Mouse (Mus musculus): ENCODE data around the gene Cyp1a1. TPM values are rescaled to one million over a fixed set of nuclear protein-coding genes. Genes with fewer than 3 reads are reported as not detected.

The Cyp1a1 gene
- polyA plus RNA-seq, 1 experiment from 2014 or later, result not detected

DNA sequence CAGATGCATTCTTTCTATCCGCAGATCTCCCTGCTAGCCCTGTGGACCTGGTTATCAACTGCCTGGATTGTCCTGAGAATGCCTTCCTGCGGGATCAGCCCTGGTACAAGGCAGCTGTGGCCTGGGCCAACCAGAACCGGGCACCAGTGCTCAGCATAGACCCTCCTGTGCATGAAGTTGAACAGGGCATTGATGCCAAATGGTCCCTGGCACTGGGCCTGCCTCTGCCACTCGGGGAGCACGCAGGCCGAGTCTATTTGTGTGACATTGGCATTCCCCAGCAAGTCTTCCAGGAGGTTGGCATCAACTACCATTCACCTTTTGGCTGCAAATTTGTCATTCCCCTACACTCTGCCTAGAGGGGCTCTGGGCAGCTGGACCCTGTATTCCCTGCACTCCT lies 60.4 kb downstream of the Cyp1a1 start:
- H3K4me1 ChIP-seq, result no peaks in the 10 kb centered on the region
- no peaks in the 10 kb centered on the region for H3K27me3 ChIP-seq (replicated peaks)
- 88% methylated on average over 6 of the region's 6 CpGs for WGBS
- H3K4me3 ChIP-seq (replicated peaks), result no peak overlapping the region
- H3K9me3 ChIP-seq, result no peaks in the 10 kb centered on the region
- ATAC-seq (ENCODE audit: insufficient read depth, low FRiP score, low read depth), result no peak
- H3K36me3 ChIP-seq, result peaks cover 57% of the 10 kb centered on the region
- no peak overlapping the region for H3K9ac ChIP-seq
- H3K4me2 ChIP-seq, result no peak overlapping the region
- H3K27ac ChIP-seq, result no peak overlapping the region

DNA sequence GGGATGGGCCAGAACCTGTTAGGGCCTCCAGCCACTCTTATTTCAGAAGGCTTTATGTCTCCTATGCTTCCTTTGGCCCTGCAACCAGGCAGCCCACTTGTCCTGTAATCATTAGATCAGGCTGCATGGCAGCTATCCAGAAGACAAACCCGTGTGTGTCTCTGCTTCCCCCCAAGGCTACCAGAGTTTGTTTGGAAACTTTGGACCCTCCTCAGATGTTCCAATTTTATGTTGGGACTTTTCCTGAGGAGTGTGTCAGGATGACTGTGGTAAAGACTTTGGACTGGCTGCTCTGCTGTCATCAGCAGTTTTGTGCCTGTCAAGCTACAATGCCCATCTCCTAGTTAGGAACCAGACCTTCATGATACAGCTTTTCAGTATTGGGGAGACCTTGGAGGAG lies 61.1 kb downstream of the Cyp1a1 start:
- Histone ChIP-seq H3K36me3 (peaks cover 60% of the 10 kb centered on the region), H3K27ac (no peak overlapping the region), H3K9ac (no peak overlapping the region), H3K4me2 (no peak overlapping the region), H3K4me1 (no peaks in the 10 kb centered on the region), H3K4me3 (replicated peaks) (no peak overlapping the region), H3K27me3 (replicated peaks) (no peaks in the 10 kb centered on the region), H3K9me3 (no peaks in the 10 kb centered on the region)
- no peak for ATAC-seq (ENCODE audit: insufficient read depth, low FRiP score, low read depth)
- WGBS, result 53% methylated on average over 1 of the region's 1 CpGs

DNA sequence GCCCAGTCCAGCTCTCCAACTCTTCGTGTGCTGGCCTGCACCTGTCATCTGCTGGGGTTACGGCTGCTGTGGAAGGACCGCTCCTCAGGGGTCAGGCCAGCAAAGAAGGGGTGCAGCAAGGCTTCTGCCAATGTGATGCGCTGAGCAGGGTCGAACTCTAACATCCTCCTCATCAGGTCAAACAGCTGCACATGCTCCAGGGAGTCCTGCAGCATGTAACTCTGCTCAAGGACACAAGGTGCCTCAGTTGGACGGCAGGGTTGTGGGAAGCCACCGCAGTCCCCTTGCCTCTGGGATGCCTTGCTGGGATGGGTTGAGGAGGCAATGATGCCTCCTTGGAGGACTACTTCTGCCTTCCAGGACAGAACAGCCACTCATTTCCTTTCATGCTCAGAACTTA lies 63.2 kb downstream of the Cyp1a1 start:
- Histone ChIP-seq H3K27ac (no peak overlapping the region), H3K27me3 (replicated peaks) (no peaks in the 10 kb centered on the region), H3K4me1 (no peaks in the 10 kb centered on the region), H3K4me3 (replicated peaks) (no peak overlapping the region), H3K9me3 (no peaks in the 10 kb centered on the region), H3K36me3 (peaks cover 81% of the 10 kb centered on the region), H3K4me2 (no peak overlapping the region), H3K9ac (no peak overlapping the region)
- no peak for ATAC-seq (ENCODE audit: insufficient read depth, low FRiP score, low read depth)
- WGBS, result 86% methylated on average over 7 of the region's 7 CpGs

Other genes starting within 250 kb of the Cyp1a1 start
- gene Ppcdc, start 247.8 kb upstream of the Cyp1a1 start, polyA plus RNA-seq (2015; fragmentation: Nextera tagmentation; extraction: Ambion mirVana), result 23.6 and 31.6 TPM in 2 replicates
- 19.8 and 22.4 TPM in 2 replicates for gene Scamp5, start 219.9 kb upstream of the Cyp1a1 start, polyA plus RNA-seq (2015; fragmentation: Nextera tagmentation; extraction: Ambion mirVana)
- 6.0 and 6.1 TPM in 2 replicates for gene Rpp25, start 183.9 kb upstream of the Cyp1a1 start, polyA plus RNA-seq (2015; fragmentation: Nextera tagmentation; extraction: Ambion mirVana)
- 621 and 623 TPM in 2 replicates for gene Cox5a, start 166.7 kb upstream of the Cyp1a1 start, polyA plus RNA-seq (2015; fragmentation: Nextera tagmentation; extraction: Ambion mirVana)
- gene Fam219b, start 150.4 kb upstream of the Cyp1a1 start, polyA plus RNA-seq (2015; fragmentation: Nextera tagmentation; extraction: Ambion mirVana), result 18.7 and 19.7 TPM in 2 replicates
- gene Mpi, start 135.2 kb upstream of the Cyp1a1 start, polyA plus RNA-seq (2015; fragmentation: Nextera tagmentation; extraction: Ambion mirVana), result 38.9 and 48.4 TPM in 2 replicates
- 76.6 and 84.2 TPM in 2 replicates for gene Scamp2, start 127.0 kb upstream of the Cyp1a1 start, polyA plus RNA-seq (2015; fragmentation: Nextera tagmentation; extraction: Ambion mirVana)
- gene Ulk3, start 98.5 kb upstream of the Cyp1a1 start, polyA plus RNA-seq (2015; fragmentation: Nextera tagmentation; extraction: Ambion mirVana), result 17.4 and 19.2 TPM in 2 replicates
- not detected in 2 replicates for gene Cplx3, start 81.6 kb upstream of the Cyp1a1 start, polyA plus RNA-seq (2015; fragmentation: Nextera tagmentation; extraction: Ambion mirVana)
- gene Lman1l, start 67.2 kb upstream of the Cyp1a1 start, polyA plus RNA-seq (2015; fragmentation: Nextera tagmentation; extraction: Ambion mirVana), result not detected in 2 replicates
- 29.6 and 29.8 TPM in 2 replicates for gene Csk, start 34.3 kb upstream of the Cyp1a1 start, polyA plus RNA-seq (2015; fragmentation: Nextera tagmentation; extraction: Ambion mirVana)
- gene Cyp1a2, start 4.2 kb upstream of the Cyp1a1 start, polyA plus RNA-seq (2015; fragmentation: Nextera tagmentation; extraction: Ambion mirVana), result not detected in 2 replicates
- gene Edc3, start 20.6 kb downstream of the Cyp1a1 start, polyA plus RNA-seq (2015; fragmentation: Nextera tagmentation; extraction: Ambion mirVana), result 26.8 and 28.6 TPM in 2 replicates
- gene Clk3, start 77.9 kb downstream of the Cyp1a1 start, polyA plus RNA-seq (2015; fragmentation: Nextera tagmentation; extraction: Ambion mirVana), result 68.3 and 69.6 TPM in 2 replicates
- 5.9 and 6.0 TPM in 2 replicates for gene Arid3b, start 148.9 kb downstream of the Cyp1a1 start, polyA plus RNA-seq (2015; fragmentation: Nextera tagmentation; extraction: Ambion mirVana)
- 85.4 and 92.0 TPM in 2 replicates for gene Ubl7, start 223.1 kb downstream of the Cyp1a1 start, polyA plus RNA-seq (2015; fragmentation: Nextera tagmentation; extraction: Ambion mirVana)